Mouse (Mus musculus) heart, adult 2 months (tissue): ENCODE data around the gene Klf12.

Experiments
- CTCF ChIP-seq: fragments of 200-600 bp; IDR thresholded peaks from 2 replicates; pipeline ENCODE4 v1.8.1; 2022; ENCODE audit warnings: antibody characterized with exemption, mild to moderate bottlenecking, moderate library complexity
- EP300 ChIP-seq: fragments of 200-500 bp; IDR thresholded peaks from 2 replicates; pipeline ENCODE4 v1.6.1; 2011; ENCODE audit warnings: low read depth, low read length, control low read depth; ENCODE audit not compliant: insufficient read depth

DNA sequence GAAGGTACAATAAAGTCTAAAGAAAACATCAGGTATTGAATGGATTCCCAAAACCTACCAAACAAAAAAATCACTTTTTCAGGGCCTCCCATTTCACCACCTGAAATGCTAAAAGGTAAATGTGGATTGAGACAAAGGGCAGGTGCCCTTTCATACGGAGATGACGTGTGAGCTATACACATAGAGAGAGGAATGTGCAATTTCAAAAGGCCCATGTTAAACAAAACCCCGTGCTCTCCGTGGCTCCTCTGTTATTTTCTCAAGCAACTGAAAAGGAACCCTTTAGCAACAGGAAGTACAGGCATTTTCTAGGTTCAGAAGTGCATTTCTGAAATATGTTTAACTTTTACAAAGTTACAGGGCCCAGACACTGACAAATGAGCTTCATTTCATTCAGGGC lies 399.4 kb downstream of the Klf12 start:
- TF ChIP-seq CTCF = no peak
- no peak for TF ChIP-seq EP300
